Mouse (Mus musculus): ENCODE measurements around the gene Igsf11. TPM values are rescaled to one million over a fixed set of nuclear protein-coding genes. Genes with fewer than 3 reads are reported as not detected.

The Igsf11 gene
- total RNA-seq, 2 experiments from 2014 or later, result not detected

DNA sequence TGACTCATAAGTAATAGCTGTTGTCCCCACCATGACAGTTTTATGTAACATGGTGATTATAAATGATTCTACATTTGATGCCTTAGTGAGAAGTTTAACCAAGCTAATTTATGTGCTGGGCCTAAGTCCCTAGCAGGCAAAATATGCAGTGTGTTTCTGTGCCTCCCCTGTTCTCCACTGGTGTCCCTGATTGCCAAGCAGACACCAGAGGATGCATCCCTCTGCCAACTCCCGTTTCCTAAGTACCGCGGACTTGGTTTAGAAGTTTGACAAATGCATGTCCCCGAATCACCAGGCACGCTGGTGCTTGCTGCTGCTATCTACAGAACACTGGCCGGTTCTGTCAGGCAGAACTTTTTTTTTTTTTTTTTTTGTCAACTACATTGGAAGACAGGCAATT is 39.0 kb downstream of the Igsf11 start:
- no peak for ATAC-seq (ENCODE audit: poor library complexity, severe bottlenecking)

GRCm38 (mm10) chr16:38940805-38941204 is 48.3 kb downstream of the Igsf11 start:
- ATAC-seq (ENCODE audit: poor library complexity, severe bottlenecking), result no peak

DNA sequence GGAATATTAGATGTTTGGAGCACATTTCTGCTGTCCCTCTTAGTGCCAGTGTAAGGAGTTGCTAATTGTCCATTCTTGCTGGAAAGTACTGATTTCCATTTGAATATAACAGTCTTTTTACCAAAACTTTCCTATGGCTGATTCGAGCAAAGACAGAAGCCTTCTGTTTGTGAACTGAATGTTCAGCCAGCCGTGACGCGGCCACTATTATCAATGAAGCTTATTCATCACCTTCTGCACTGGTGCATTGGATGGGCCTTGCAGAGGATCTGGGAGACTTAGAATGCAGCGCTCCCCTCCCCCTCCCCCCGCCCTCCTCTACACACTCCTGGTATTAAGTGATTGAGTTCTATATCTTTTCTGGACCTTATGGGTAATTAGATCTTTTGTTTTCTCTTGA is 48.8 kb downstream of the Igsf11 start:
- ATAC-seq (ENCODE audit: poor library complexity, severe bottlenecking), result no peak

DNA sequence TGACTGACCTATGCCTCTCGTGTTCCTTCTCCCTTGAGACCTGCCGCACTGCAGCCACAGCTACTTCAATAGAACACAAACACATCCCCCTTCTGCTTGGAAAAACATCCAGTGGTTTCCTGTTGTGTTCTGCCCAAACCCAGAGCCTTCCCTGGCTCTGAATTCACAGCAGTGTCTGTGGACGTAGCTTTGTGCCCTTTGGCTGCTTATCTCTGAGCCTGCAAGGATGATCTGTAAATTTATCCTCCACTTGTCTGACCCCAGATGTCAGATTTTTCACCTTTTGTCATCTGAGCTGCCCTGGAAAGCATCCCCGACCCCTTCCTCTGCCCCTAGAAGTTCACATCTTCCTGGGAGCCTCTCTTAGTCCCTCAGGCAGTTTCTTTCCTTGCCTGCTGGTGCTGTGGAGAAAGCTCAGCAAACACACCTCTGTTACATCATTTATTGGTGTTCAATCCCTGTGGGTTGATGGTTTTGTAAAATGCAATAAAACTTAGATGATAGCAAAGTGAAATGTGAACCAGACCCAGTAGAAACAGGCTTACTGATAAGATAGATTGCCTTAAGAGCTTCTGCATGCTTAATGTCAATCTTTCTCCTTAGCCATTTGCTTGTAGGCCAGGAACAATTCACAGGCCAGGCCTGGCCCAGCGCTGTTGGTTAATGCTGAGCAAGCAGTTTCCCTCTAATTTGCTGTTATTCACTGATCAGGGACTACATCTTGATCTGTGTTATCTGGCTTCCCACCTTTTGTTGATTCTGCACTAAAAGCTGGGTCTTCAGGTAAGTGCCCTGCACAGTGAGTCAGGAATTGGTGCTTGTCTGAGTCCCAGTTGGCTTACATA is 51.5 kb downstream of the Igsf11 start:
- no peak for ATAC-seq (ENCODE audit: poor library complexity, severe bottlenecking)

GRCm38 (mm10) chr16:38945111-38945510 is 52.6 kb downstream of the Igsf11 start:
- ATAC-seq (ENCODE audit: poor library complexity, severe bottlenecking), result no peak

DNA sequence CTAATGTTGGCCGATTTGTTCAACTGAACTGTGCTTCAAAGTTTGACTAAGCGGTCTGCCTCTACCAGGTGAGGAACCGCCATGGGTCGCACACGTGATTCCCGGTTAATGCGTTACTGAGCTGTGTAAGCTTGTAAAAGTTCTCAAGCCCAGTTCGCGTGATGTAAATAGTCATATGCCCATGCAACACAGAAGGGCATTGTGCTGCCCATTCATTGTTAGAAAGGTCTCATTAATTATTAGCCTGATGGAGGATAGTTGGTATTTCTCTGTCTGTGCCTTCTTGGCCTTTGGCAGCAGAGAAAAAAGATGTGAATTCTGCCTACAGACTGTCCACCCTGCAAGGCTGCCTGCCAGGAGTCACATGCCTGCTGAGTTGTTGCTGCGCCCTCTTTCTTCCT is 53.1 kb downstream of the Igsf11 start:
- no peak for ATAC-seq (ENCODE audit: poor library complexity, severe bottlenecking)

DNA sequence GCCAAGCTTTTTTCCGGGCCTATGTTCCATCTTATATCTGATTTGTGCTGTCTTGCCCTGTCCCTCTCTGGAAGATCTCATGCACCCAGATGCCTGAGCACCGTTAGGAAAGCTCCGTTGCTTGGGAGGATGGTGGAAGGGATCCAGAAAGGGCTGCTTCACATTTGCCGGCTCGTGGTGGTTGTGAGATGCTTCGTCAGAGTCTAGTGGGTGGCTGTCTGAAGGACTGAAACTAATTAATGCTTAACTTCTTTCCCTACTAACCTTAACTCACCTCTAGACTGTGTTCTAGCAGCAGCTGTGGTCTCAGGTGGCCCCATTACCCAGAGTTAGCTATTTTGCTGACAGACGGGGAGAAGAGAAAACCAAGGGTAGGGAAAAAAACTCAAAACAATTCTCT is 54.0 kb downstream of the Igsf11 start:
- ATAC-seq (ENCODE audit: poor library complexity, severe bottlenecking), result no peak

DNA sequence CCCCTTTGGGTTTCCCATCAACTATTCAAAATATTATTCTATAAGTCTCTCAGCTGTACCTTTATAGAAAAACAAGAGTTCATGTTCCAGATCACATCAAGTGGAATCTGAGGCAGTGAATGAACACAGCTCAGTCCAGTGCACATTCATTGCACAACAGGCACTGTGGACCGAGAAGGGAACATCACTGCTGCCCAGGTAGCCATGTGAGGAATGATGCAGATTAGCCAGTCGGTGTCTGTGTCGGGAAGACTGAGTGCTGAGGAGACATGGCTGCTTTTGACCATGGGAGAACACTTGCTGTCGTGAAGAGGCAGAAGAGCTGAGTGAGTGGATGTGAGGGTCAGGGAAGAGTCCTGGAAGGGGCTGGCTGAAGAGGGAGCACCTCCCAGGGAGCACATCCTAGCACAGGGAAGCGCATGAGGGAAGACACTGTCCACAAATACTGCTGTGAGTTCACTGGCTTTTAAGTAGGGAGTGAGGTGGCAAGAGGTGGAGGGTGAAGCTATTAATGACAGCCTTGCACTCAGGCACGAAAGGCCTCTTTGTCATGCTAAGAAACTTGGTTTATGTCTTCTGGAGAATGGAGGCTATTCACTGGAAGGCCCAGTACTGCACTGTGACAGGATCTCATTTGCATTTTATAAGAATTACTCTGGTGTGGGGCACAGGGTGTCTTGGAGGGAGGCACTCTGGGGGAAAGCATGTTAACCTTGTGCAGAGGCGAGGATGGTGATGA is 54.8 kb downstream of the Igsf11 start:
- ATAC-seq (ENCODE audit: poor library complexity, severe bottlenecking), result no peak

DNA sequence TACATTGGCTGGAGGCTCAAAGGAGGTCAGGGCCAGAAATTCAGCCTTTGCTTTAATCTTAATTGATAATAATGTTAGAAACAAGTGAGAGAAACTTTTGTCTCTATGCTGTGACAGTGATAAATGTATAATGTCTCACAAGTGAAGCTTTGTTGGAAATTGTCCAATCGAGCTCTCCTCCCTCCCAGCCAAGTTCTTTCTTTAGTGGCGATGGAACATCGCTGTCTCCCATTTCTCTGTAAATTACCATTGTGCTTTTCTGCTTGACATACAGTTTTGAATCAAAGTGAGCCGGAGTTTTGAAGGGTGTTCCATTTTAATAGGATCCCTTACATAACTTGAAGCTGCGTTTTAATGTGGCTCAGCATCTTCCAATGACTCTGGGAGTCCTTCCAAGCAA is 56.0 kb downstream of the Igsf11 start:
- ATAC-seq (ENCODE audit: poor library complexity, severe bottlenecking), result no peak

- no peak for ATAC-seq (ENCODE audit: poor library complexity, severe bottlenecking)
Observed at GRCm38 (mm10) chr16:38952881-38953280, 60.4 kb downstream of the Igsf11 start.

DNA sequence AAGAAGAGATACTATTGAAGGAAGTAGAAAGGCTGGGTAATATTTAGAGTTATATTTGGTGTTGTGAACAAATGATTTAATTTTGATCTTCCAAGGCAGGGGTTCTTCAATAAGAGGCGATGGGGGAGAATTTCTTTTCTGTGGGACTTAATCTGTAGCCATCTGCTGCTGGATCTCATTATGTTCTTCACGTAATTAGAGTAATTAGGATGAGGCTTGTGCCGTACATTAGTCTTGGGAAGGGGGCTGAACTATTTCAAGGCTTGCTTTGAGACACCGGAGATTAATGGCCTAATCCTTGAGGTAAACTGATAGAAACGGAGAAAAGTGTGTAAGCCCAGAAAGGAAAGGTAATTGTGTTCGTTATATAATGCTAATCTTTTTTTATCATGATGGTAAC is 61.4 kb downstream of the Igsf11 start:
- no peak for ATAC-seq (ENCODE audit: poor library complexity, severe bottlenecking)

GRCm38 (mm10) chr16:38954501-38955288 is 62.2 kb downstream of the Igsf11 start:
- no peak for ATAC-seq (ENCODE audit: poor library complexity, severe bottlenecking)

DNA sequence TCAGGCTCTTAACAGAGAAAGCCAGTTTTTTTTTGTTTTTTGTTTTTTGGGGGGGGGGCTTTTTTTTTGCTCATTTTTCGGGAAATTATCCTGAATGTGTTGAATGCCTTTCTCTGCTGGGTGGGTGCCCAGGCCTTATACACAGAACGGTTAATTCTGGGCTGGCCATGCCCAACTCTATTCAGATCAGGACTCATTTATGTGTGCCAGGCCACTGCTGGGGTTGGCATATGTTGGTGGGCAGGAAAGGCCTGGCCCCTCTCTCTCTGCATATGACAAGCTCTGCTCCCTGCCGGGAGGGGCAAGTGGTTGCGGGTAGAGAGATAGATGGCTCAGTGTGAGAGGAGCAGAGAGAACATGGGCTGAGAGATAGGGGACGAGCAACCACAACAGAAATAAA is 62.8 kb downstream of the Igsf11 start:
- no peak for ATAC-seq (ENCODE audit: poor library complexity, severe bottlenecking)

GRCm38 (mm10) chr16:38958801-38959200 is 66.3 kb downstream of the Igsf11 start:
- no peak for ATAC-seq (ENCODE audit: poor library complexity, severe bottlenecking)

- ATAC-seq (ENCODE audit: poor library complexity, severe bottlenecking), result no peak
Observed at GRCm38 (mm10) chr16:38960550-38960949, 68.1 kb downstream of the Igsf11 start.

GRCm38 (mm10) chr16:38961865-38962264 is 69.4 kb downstream of the Igsf11 start:
- no peak for ATAC-seq (ENCODE audit: poor library complexity, severe bottlenecking)

- ATAC-seq (ENCODE audit: poor library complexity, severe bottlenecking), result no peak
Observed at GRCm38 (mm10) chr16:38962695-38963094, 70.2 kb downstream of the Igsf11 start.

DNA sequence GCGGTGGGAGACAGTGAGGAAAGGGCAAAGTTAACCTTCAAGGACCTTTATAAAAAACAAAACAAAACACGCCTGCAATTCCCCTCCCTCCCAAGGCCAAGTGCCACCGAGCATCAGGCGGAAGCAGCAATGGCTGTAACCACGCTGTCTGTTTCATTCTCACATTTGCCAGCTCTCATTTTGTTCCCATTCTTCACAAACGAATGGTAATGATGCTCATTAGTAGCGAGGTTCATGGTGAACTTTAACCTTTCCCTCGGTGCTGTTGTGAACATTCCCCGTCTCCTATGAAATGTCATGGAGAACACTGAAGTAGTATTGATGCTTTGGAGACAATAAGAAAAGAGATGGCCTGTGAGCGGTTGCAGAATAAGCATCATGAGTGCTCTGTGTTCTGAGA is 74.6 kb downstream of the Igsf11 start:
- ATAC-seq (ENCODE audit: poor library complexity, severe bottlenecking), result no peak

DNA sequence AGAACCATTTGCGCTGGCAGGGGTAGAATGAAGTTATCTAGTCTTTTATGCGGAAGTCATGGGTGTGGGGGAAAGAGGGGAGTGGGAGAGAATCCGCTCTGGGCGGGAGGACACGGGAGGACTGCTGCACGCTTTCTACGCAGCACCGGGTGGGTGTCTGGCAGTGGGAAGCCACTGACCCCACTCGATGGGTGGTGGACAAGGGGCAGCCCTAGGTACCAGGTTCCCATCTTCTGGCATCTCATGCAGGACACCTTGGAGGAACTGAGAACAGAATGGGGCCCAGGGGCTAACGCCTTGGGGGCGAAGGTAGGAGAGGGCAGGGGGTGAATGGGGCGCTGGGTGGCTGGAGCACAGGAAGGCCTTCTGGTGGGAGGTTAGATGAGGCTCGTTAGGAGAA is 83.7 kb downstream of the Igsf11 start:
- ATAC-seq (ENCODE audit: poor library complexity, severe bottlenecking), result no peak

DNA sequence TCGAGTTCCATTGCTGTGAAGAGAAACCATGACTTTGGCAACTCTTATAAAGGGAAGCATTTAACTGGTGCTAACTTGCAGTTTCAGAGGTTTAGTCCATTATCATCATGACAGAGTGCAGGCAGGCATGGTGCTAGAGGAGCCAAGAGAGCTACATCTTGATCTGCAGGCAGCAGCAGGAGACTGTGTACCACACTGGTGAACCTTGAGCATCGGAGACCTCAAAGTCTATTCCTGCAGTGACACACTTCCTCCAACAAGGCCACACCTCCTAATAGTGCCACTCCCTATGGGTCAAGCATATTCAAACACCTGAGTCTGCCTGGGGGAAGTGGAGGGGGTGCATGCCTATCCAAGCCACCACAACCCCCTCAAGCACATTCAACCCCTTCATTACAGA is 86.1 kb downstream of the Igsf11 start:
- no peak for ATAC-seq (ENCODE audit: poor library complexity, severe bottlenecking)

- ATAC-seq (ENCODE audit: poor library complexity, severe bottlenecking), result no peak
Observed at GRCm38 (mm10) chr16:38980546-38980945, 88.1 kb downstream of the Igsf11 start.
